Mouse (Mus musculus) B cell, adult 2 months (primary cell): ENCODE measurements at regions not wholly inside any gene's neighbourhood (a gene's known extent, or its start where the extent isn't known, plus 50 kb on each side); places are given as distances from the start of the nearest gene placed in this dataset.
"Not testable (repeated sequence)": the region's sequence is repeated elsewhere in the genome, so short reads cannot be mapped to it uniquely, and the experiment has no call there.

Experiments
- DNase-seq, 2 experiments: peaks; one replicate each; pipeline ENCODE4 v3.0.0; 2022

DNA sequence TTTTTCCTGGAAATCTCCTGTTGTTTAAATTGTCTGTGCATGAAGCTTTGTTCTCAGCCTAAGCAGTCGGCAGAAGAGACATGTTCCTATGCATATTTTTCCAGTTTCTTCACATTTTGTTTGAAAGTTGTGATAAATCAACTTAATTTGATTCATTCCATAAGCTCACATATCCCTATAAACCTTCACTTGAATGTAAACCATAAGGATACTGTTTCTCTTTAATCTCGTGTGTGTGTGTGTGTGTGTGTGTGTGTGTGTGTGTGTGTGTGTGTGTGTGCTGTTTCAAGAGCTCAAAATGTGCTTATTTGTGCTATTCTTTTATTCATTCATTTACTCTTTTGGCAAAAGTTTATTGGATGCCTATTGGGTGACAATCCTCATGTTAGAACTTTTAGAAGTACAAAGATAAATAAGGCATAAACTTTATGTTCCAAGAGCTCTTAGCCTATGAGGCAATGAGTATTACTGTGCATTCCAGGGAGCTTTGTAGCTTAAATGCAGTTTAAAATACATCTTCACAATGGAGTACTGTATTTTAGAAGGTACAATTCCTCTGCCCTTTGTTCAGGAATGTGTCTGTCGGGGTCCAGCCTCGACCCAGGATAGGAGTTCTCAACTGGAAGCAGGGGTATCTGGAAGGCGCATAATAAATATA lies 229.4 kb upstream of the Dcbld2 start:
- DNase-seq = no peak

- not testable (repeated sequence) for DNase-seq
Observed at GRCm38 (mm10) chr16:58179981-58180380, 228.3 kb upstream of the Dcbld2 start.

- no peak for DNase-seq
Observed at GRCm38 (mm10) chr16:58194619-58195497, 213.4 kb upstream of the Dcbld2 start.

DNA sequence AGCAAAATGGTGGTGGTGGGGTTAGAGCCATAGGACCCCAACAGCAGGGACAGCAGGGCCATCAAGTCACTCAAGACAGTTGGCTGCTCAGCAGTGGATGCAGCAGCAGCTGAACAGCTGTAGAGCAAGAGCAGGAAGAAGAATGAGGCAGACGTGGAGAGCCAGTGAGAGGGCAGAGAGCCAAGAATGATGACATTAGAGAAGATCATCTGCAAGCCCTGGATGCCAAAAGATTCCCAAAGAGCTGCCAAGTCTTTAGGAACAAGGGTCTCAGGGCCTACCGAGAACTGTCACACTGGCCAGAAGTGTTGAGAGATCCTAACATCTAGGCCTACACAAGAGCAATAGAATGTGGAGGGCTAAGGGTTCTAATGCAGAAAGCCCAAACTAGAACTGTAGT lies 196.4 kb upstream of the Dcbld2 start:
- DNase-seq = no peak

DNA sequence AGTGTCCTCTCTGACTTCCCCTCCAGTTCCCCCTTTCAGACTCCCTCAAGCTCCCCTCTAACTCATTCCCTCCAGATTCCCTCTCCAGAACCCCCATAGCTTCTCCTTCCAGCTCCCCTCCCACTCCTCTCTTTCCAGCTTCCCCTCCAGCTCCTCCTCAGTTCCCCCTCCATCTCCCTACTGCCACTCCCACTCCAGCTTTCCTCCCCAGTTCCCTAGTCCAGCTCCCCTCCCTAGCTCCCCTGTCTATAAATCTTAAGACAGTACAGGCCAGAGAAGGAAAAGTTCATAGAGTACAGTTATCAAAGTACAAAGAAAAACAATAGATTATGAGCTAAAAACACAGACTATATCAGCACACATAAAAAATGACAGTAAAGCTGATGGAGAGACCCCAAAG lies 173.6 kb upstream of the Dcbld2 start:
- DNase-seq = no peak

- DNase-seq = no peak
Observed at GRCm38 (mm10) chr16:58236857-58237256, 171.4 kb upstream of the Dcbld2 start.

DNA sequence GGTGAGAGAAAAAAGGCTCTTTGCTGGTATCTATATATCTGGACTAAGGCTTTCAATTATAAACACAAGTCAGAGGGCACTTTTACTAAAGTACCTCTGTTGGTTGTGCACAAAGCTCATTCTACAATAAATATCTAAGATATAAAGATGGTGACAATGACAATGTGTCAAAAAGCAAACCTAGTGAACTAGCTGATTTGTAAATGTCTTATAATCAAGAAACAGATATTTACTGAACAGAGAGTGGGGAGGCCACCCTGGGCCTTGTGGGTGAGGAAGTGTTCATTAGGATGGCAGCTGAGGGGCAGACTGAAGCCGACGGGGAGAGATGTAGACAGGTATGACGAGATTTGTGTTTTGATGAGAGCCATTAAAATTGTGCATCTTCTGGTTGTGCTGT lies 132.0 kb upstream of the Dcbld2 start:
- DNase-seq = no peak

DNA sequence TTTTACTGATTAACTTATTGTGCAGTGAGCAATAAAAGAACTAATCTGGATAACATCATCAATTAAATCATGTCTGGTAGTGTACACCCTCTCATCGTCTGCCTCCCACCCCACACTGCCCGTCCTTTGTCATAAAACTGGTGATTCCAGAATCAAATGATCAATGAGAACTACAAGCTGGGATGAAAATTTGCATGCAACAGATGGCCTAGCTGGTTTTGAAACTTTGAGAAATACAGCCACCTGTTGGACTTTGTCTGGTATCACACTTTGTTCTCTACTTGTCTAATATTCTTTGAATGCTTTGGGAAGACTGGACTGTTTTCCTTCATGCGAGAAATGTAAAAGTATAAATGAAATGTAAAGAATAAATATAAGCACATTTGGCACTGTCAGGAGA lies 126.8 kb upstream of the Dcbld2 start:
- DNase-seq = no peak

GRCm38 (mm10) chr16:58294457-58294856 lies 113.8 kb upstream of the Dcbld2 start:
- DNase-seq = no peak

GRCm38 (mm10) chr16:58295128-58295527 lies 113.1 kb upstream of the Dcbld2 start:
- no peak for DNase-seq

DNA sequence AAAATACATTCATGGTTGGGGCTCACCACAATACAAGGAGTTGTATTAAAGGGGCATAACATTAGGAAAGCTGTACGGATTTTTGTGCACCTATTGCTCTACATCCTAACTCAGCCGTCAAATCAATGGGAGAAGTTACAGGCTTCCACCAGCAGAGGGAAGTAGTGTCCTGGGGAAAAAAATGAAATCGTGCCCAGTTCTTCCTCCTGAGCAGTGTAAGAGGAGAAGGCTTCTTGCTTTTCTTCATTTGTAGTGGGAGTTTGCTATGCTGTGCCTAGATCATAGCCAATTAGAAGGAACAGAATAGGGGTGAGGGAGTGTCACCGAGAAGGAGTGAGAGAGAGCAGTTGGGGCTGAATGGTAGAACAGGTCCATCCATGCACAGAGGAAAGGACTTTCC lies 108.7 kb upstream of the Dcbld2 start:
- peak; percentile 44 to 51 for DNase-seq

DNA sequence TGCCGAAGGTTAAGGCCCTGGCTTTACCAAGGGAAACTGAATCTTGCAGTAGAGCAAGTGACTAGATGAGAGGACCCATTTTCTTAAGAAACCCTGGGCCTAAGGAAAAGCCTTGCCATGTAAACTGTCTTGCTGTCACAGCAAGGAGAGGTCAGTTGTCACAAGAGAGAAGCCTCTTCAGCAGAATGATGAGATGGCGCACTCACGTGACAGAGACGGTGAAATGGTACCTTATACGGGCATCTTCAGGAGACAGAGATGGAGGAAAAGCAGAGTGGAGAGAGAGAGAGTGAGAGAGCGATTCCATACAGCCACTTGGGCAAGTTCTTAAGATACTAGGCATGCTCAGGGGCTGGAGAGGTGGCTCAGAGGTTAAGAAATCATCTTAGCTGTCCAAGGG lies 108.1 kb upstream of the Dcbld2 start:
- DNase-seq = no peak

DNA sequence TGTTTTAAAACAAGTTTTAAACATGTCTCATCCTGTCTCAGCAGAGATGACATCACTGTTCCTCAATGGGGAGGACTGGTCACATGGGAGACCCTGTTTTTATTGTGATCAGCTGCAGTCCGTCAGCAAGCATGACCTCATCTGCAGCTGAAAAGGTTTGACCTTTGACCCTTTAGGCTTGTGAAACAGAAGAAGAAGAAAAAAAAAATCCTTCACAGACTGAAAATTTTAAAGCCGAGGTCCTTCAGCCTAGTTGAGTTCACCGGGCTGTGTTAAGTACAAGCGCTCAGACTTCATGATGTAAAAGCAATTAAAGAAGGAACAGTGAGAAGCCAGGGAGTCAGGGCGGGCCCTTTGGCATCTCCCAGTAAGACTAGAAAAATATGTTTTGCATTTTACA lies 104.7 kb upstream of the Dcbld2 start:
- no peak for DNase-seq

DNA sequence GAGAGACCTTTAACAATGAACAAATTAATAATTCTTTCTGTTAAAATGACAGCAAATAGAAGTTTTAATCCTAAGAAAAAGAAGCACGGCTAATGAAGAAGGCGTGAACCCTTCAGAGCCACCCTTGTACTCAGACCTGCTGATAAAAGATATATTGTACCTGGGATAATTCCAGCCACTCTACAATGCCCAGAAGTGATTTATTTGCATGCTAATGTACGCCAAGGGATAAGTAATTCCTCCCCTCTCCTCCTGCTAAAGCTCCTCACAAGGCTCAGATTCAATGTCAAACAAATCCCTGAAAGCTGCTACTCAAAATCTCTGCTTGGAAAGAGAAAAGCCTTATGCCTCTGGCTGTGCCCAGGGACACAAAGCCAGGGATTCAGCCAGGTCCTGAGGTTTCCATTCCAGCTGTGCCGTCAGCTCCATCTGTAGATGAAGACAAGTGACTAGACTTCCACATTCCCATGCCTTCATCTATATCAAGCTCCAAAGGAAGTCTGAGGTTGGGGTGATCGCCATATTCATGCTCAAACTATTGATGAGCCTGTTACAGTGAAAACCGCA lies 91.3 kb upstream of the Dcbld2 start:
- DNase-seq = no peak

- no peak for DNase-seq
Observed at GRCm38 (mm10) chr16:58331087-58331486, 77.2 kb upstream of the Dcbld2 start.

DNA sequence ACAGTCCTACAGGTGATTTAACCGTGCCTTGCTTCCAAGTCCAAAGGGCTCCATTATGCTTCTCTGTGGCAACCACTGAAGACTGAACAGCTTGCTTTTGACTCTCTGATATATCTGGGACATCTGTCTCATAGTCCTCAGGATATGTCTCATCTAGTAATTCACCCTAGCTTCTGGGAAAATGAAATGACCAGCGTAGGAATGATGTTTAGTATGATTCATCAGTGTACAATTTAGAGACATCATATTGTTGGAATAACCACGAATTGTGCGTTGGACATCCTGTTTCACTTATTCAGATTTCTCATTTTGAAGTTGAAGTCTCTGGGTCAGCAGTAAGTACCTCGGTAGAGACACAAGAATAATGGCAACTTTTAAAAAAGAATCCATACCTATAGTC lies 64.3 kb upstream of the Dcbld2 start:
- DNase-seq = no peak

- no peak for DNase-seq
Observed at GRCm38 (mm10) chr16:58349354-58349753, 58.9 kb upstream of the Dcbld2 start.

DNA sequence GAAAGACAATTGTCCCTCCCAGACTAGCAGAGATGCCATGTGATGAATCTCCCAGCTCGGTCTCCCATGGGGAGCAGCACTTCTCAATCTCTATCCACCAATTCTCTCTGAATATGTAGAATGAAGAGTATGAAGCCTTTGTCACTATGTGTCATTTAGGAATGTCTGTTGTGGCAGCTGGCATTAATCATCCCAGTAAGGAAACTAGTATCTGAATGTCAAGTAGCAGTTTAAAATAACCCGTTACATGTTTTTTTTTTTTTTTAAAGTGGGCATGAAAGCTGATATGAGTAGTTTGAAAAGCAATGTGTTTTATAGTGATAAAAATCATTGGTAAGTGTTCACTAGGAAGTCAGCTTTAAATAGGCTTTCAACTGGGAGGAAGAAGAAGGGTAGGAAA lies 58.4 kb upstream of the Dcbld2 start:
- DNase-seq = no peak

GRCm38 (mm10) chr16:58352156-58352555 lies 56.1 kb upstream of the Dcbld2 start:
- DNase-seq = no peak

DNA sequence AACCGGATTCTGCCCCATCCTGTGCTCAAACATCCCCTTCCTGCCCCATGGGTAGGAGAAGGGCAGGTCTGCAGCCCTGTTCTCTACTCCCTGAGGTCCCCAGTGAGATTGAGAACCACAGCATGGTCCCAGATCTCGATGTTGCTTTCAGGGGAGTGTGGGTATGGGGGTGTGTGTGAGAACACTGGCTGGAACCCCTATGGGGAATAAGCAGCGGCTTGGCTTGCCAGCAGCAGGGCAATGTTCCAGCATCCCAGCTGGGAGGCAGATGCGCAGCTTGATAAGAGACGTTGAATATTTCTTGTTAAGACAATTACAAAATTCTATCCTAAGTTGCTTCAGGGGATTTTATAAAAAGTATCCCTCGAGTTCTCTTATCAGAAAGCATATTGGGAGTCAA lies 53.7 kb upstream of the Dcbld2 start:
- DNase-seq = no peak
